Mouse (Mus musculus) lung, postnatal 0 days (tissue): ENCODE measurements around the gene Wfdc15b. TPM values are rescaled to one million over a fixed set of nuclear protein-coding genes. Genes with fewer than 3 reads are reported as not detected.
A peak's percentile ranks its signal among the peaks of the same experiment; 100 is the strongest.

ENCODE experiments used
- ATAC-seq: fragments of 200-750 bp; cut with Nextera tagmentation; 2 replicates; pipeline ENCODE4 v1.8.0; 2017; ENCODE audit warnings: moderate library complexity
- DNase-seq: peaks from one replicate; pipeline ENCODE4 v3.0.0-alpha.2; 2016; ENCODE audit warnings: low spot score
- H3K27ac ChIP-seq: fragments of 300-500 bp; sonication (generic); 2 replicates; pipeline ENCODE4 v1.5.1; 2014; ENCODE audit warnings: antibody characterized with exemption, mild to moderate bottlenecking, low read length, mixed read lengths
- H3K27me3 ChIP-seq: fragments of 300-500 bp; sonication (generic); replicated peaks from 2 replicates; pipeline ENCODE4 v1.6.1; 2014; ENCODE audit warnings: low read length, mixed read lengths; ENCODE audit not compliant: insufficient read depth
- H3K36me3 ChIP-seq: fragments of 300-500 bp; sonication (generic); 2 replicates; pipeline ENCODE4 v1.6.1; 2014; ENCODE audit warnings: low read length, mixed read lengths; ENCODE audit not compliant: insufficient read depth
- H3K4me1 ChIP-seq: fragments of 300-500 bp; sonication (generic); 2 replicates; pipeline ENCODE4 v1.6.1; 2014; ENCODE audit warnings: antibody characterized with exemption, low read depth, low read length, mixed read lengths; ENCODE audit not compliant: insufficient read depth
- H3K4me2 ChIP-seq: fragments of 300-500 bp; sonication (generic); replicated peaks from 2 replicates; pipeline ENCODE4 v1.6.1; 2014; ENCODE audit warnings: low read depth, mild to moderate bottlenecking, low read length, moderate library complexity, mixed read lengths
- H3K4me3 ChIP-seq: fragments of 300-500 bp; sonication (generic); 2 replicates; pipeline ENCODE4 v1.5.1; 2014; ENCODE audit warnings: low read depth, low read length
- H3K9ac ChIP-seq: fragments of 300-500 bp; sonication (generic); replicated peaks from 2 replicates; pipeline ENCODE4 v1.6.1; 2014; ENCODE audit warnings: low read depth, mild to moderate bottlenecking
- H3K9me3 ChIP-seq: fragments of 300-500 bp; sonication (generic); 2 replicates; pipeline ENCODE4 v1.6.1; 2016; ENCODE audit warnings: low read length, mixed read lengths
- CTCF ChIP-seq: IDR thresholded peaks from 2 replicates; pipeline ENCODE4 v1.5.1; 2016; ENCODE audit warnings: antibody characterized with exemption, mild to moderate bottlenecking
- EP300 ChIP-seq: IDR thresholded peaks from 2 replicates; pipeline ENCODE4 v1.6.1; 2016; ENCODE audit warnings: antibody characterized with exemption, mild to moderate bottlenecking, control low read depth
- WGBS: fragments of 180-500 bp; shearing (Covaris S2); extraction: QIAGEN DNeasy Blood & Tissue Kit; methylation state at CpG from one replicate; pipeline ENCODE4 v1.1.7; 2014; 5-methylcytosine and 5-hydroxymethylcytosine counted together
- polyA plus RNA-seq: library from polyadenylated mRNA; unstranded; fragments of >200 nt; fragmentation: Nextera tagmentation; extraction: Ambion mirVana; gene quantifications from 2 replicates; pipeline ENCODE4 v1.2.1, GENCODE M21; 2015

Gene Wfdc15b
- polyA plus RNA-seq, 1 experiment from 2014 or later: not detected

DNA sequence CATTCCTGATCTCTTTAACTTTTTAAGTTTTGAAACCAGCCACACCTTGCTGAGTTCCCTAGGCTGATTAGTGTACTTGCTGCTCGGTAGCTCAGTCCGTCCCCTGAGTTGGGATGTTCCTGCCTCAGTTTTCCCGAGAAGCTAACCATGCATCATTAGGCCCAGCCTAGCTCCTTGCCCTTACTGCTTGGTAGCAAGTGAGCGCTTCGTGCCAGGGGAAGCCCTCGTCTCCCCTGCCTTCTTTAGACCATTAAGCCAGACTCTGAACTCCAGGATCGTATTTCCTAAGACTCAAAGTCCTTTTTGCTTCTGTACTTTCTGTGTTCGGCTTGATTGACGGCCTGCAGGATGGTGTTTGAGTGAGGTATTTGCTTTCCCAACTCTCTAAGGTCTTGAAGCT lies 38.1 kb downstream of the Wfdc15b start:
- TF ChIP-seq EP300 (no peak), CTCF (no peak)
- H3K36me3 ChIP-seq: no peaks in the 10 kb centered on the region
- no peak overlapping the region for H3K27ac ChIP-seq
- no peaks in the 10 kb centered on the region for H3K4me1 ChIP-seq
- no peaks in the 10 kb centered on the region for H3K9me3 ChIP-seq
- no peak overlapping the region for H3K9ac ChIP-seq
- WGBS: 57% methylated on average over 9 of the region's 9 CpGs
- H3K27me3 ChIP-seq: no peaks in the 10 kb centered on the region
- H3K4me3 ChIP-seq: no peak overlapping the region
- ATAC-seq: no peak
- no peak overlapping the region for H3K4me2 ChIP-seq
- no peak for DNase-seq

DNA sequence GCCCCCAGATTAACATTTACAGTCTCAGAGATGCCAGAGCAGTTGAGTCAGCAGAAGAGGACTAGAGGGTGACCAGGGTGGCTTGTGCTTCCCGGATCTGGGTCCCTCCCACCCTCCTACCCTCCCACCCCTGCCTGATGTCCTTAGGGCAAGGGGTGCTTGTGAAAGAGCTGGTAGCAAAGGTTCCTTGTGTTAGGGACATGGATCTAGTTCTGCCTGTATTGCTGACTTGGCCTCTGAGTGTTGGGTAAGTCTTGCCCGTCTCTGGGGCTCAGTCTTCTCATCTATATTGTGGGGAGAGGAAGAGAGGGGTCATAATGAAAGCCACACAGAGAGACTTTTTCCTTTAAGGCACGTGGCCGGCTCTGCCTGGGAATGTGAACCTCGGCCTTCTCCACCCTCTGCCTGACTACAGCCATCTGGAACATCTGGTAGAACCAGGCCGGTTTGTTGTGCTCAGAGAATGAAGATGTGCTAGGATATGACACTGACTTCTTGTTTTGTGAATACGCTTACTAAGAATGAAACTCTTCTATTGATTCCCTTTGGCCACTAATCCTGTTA lies 38.7 kb downstream of the Wfdc15b start, which contains the start of gene Wfdc5:
Gene Wfdc5 (minus strand): TSS at position 51 of the 564 bp plus-strand sequence.
- H3K4me2 ChIP-seq: no peak within 1 kb of the TSS
- no peak for ATAC-seq
- WGBS: 65% methylated on average over 7 of the region's 7 CpGs

GRCm38 (mm10) chr2:164180770-164181169 lies 40.7 kb downstream of the Wfdc15b start:
- peak; percentile 64 for DNase-seq
- no peak overlapping the region for H3K4me2 ChIP-seq
- H3K36me3 ChIP-seq: no peaks in the 10 kb centered on the region
- H3K9ac ChIP-seq: no peak overlapping the region
- 40% methylated on average over 4 of the region's 4 CpGs for WGBS
- peak; percentile 85 for ATAC-seq
- H3K27me3 ChIP-seq: no peaks in the 10 kb centered on the region
- no peak overlapping the region for H3K4me3 ChIP-seq
- TF ChIP-seq EP300 (no peak), CTCF (no peak)
- H3K4me1 ChIP-seq: no peaks in the 10 kb centered on the region
- no peak overlapping the region for H3K27ac ChIP-seq
- H3K9me3 ChIP-seq: no peaks in the 10 kb centered on the region

More for the DNA sequence above, 38.7 kb downstream of the Wfdc15b start, which contains the start of gene Wfdc5:
- Histone ChIP-seq H3K9ac (no peak within 1 kb of the TSS), H3K9me3 (no peaks in the 10 kb centered on the region), H3K27me3 (no peaks in the 10 kb centered on the region), H3K27ac (no peak within 1 kb of the TSS), H3K4me1 (no peaks in the 10 kb centered on the region), H3K36me3 (no peaks in the 10 kb centered on the region), H3K4me3 (no peak within 1 kb of the TSS)
- no peak for DNase-seq
- TF ChIP-seq EP300: no peak
- TF ChIP-seq CTCF: no peak

GRCm38 (mm10) chr2:164180124-164180523 lies 41.3 kb downstream of the Wfdc15b start:
- no peak overlapping the region for H3K27ac ChIP-seq
- peak; percentile 36 for DNase-seq
- H3K36me3 ChIP-seq: no peaks in the 10 kb centered on the region
- no peaks in the 10 kb centered on the region for H3K4me1 ChIP-seq
- ATAC-seq: no peak
- no peak overlapping the region for H3K4me2 ChIP-seq
- H3K9me3 ChIP-seq: no peaks in the 10 kb centered on the region
- no peak overlapping the region for H3K4me3 ChIP-seq
- TF ChIP-seq EP300 (no peak), CTCF (peak; percentile 62)
- H3K27me3 ChIP-seq: no peaks in the 10 kb centered on the region
- no peak overlapping the region for H3K9ac ChIP-seq
- 48% methylated on average over 3 of the region's 3 CpGs for WGBS

- Histone ChIP-seq H3K27ac (no peak overlapping the region), H3K4me3 (no peak overlapping the region), H3K9me3 (no peaks in the 10 kb centered on the region), H3K9ac (no peak overlapping the region), H3K4me1 (no peaks in the 10 kb centered on the region), H3K27me3 (no peaks in the 10 kb centered on the region), H3K36me3 (no peaks in the 10 kb centered on the region), H3K4me2 (no peak overlapping the region)
- no peak for TF ChIP-seq CTCF
- TF ChIP-seq EP300: no peak
- WGBS: 84% methylated on average over 5 of the region's 5 CpGs
- DNase-seq: no peak
- ATAC-seq: no peak
Observed at GRCm38 (mm10) chr2:164177831-164178230, 43.6 kb downstream of the Wfdc15b start.

DNA sequence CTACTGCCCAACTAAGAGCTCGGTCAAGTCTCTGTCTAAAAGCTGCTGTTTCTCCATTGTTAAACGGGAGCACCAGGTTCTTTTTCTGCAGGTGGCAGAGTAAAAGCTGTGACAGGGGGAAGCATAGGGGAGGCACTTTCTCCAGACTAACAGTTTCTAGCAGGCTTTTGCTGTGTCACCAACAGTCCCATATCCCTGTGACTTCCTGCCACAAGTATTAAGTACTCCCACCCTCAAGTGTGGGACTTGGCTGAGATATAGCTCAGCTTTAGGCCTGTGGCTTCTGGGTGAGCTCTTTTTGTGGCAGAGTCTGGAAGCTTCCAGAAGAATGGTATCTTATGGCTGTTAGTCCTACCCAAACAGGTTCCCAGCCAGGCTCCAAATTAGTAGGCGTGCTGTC lies 45.6 kb downstream of the Wfdc15b start:
- Histone ChIP-seq H3K36me3 (no peaks in the 10 kb centered on the region), H3K9me3 (no peaks in the 10 kb centered on the region), H3K27me3 (peaks cover 6% of the 10 kb centered on the region), H3K9ac (no peak overlapping the region), H3K4me3 (no peak overlapping the region), H3K27ac (no peak overlapping the region), H3K4me2 (no peak overlapping the region), H3K4me1 (0 out of 2 replicates have a peak, but pooled peaks cover 4% of the 10 kb centered on the region)
- WGBS: 59% methylated on average over 3 of the region's 3 CpGs
- no peak for ATAC-seq
- DNase-seq: no peak
- no peak for TF ChIP-seq CTCF
- TF ChIP-seq EP300: no peak
